Mouse (Mus musculus) forebrain, embryonic 15.5 days (tissue): ENCODE results near the gene Spindoc. TPM values are rescaled to one million over a fixed set of nuclear protein-coding genes. Genes with fewer than 3 reads are reported as not detected.
A peak's percentile ranks its signal among the peaks of the same experiment; 100 is the strongest.
"Not testable (repeated sequence)": the region's sequence is repeated elsewhere in the genome, so short reads cannot be mapped to it uniquely, and the experiment has no call there.

Experiments used
- ATAC-seq: fragments of 200-750 bp; cut with Nextera tagmentation; replicated peaks from 2 replicates; pipeline ENCODE4 v1.8.0; 2017; ENCODE audit warnings: mild to moderate bottlenecking, moderate TSS enrichment, moderate library complexity
- H3K27ac ChIP-seq: fragments of 300-500 bp; sonication (generic); replicated peaks from 2 replicates; pipeline ENCODE4 v1.5.1; 2015; ENCODE audit warnings: mild to moderate bottlenecking, inconsistent platforms
- H3K27me3 ChIP-seq: fragments of 300-500 bp; sonication (generic); 2 replicates; pipeline ENCODE4 v1.6.1; 2015; ENCODE audit warnings: inconsistent platforms
- H3K36me3 ChIP-seq: fragments of 300-500 bp; sonication (generic); 2 replicates; pipeline ENCODE4 v1.6.1; 2015; ENCODE audit warnings: mild to moderate bottlenecking, inconsistent platforms
- H3K4me1 ChIP-seq: fragments of 300-500 bp; sonication (generic); 2 replicates; pipeline ENCODE4 v1.6.1; 2015; ENCODE audit warnings: inconsistent platforms
- H3K4me2 ChIP-seq: fragments of 300-500 bp; sonication (generic); replicated peaks from 2 replicates; pipeline ENCODE4 v1.6.1; 2015; ENCODE audit warnings: mild to moderate bottlenecking, inconsistent platforms
- H3K4me3 ChIP-seq: fragments of 300-500 bp; sonication (generic); 2 replicates; pipeline ENCODE4 v1.5.1; 2015; ENCODE audit warnings: mild to moderate bottlenecking, inconsistent platforms
- H3K9ac ChIP-seq: fragments of 300-500 bp; sonication (generic); replicated peaks from 2 replicates; pipeline ENCODE4 v1.6.1; 2015; ENCODE audit warnings: mild to moderate bottlenecking, inconsistent platforms
- H3K9me3 ChIP-seq: fragments of 300-500 bp; sonication (generic); 2 replicates; pipeline ENCODE4 v1.6.1; 2016; ENCODE audit warnings: inconsistent platforms
- WGBS: fragments of 180-500 bp; shearing (Covaris S2); methylation state at CpG from one replicate; pipeline ENCODE4 v1.1.7; 2015; ENCODE audit warnings: mixed read lengths; 5-methylcytosine and 5-hydroxymethylcytosine counted together
- polyA plus RNA-seq: library from polyadenylated mRNA; unstranded; fragments of >200 nt; fragmentation: Nextera tagmentation; extraction: Ambion mirVana; gene quantifications from 2 replicates; pipeline ENCODE4 v1.2.1, GENCODE M21; 2015

Gene Spindoc
- polyA plus RNA-seq, 1 experiment from 2014 or later, result 43.9 TPM

GRCm38 (mm10) chr19:7419134-7419533 lies 36.3 kb upstream of the Spindoc start:
- no peaks in the 10 kb centered on the region for H3K27me3 ChIP-seq
- no peak for ATAC-seq
- H3K4me3 ChIP-seq, result peak overlapping the region; percentile 73
- peak overlapping the region; percentile 89 for H3K9ac ChIP-seq
- 18% methylated on average over 6 of the region's 6 CpGs for WGBS
- H3K4me1 ChIP-seq, result peaks cover 64% of the 10 kb centered on the region
- peak overlapping the region; percentile 98 for H3K27ac ChIP-seq
- H3K36me3 ChIP-seq, result 0 out of 2 replicates have a peak, but pooled peaks cover 6% of the 10 kb centered on the region
- H3K4me2 ChIP-seq, result peak overlapping the region; percentile 76
- no peaks in the 10 kb centered on the region for H3K9me3 ChIP-seq

- no peaks in the 10 kb centered on the region for H3K9me3 ChIP-seq
- H3K4me1 ChIP-seq, result peaks cover 54% of the 10 kb centered on the region
- peak overlapping the region; percentile 89 for H3K9ac ChIP-seq
- H3K27me3 ChIP-seq, result no peaks in the 10 kb centered on the region
- peak overlapping the region; percentile 73 for H3K4me3 ChIP-seq
- ATAC-seq, result peak; percentile 65
- H3K36me3 ChIP-seq, result 0 out of 2 replicates have a peak, but pooled peaks cover 6% of the 10 kb centered on the region
- H3K4me2 ChIP-seq, result peak overlapping the region; percentile 76
- under 1% methylated on average over 53 of the region's 59 CpGs for WGBS
- peak overlapping the region; percentile 98 for H3K27ac ChIP-seq
These were observed 35.4 kb upstream of the Spindoc start for GRCm38 (mm10) chr19:7417911-7418849.

- H3K27ac ChIP-seq, result peak within 1 kb of the TSS; percentile 98
- H3K4me3 ChIP-seq, result peak within 1 kb of the TSS; percentile 73
- H3K27me3 ChIP-seq, result no peaks in the 10 kb centered on the region
- no peaks in the 10 kb centered on the region for H3K9me3 ChIP-seq
- H3K4me2 ChIP-seq, result peak within 1 kb of the TSS; percentile 84
- WGBS, result under 1% methylated on average over 107 of the region's 107 CpGs
- peak within 1 kb of the TSS; percentile 89 for H3K9ac ChIP-seq
- H3K4me1 ChIP-seq, result peaks cover 43% of the 10 kb centered on the region
- ATAC-seq, result peak; percentile 59
- 0 out of 2 replicates have a peak, but pooled peaks cover 3% of the 10 kb centered on the region for H3K36me3 ChIP-seq
These were observed 34.3 kb upstream of the Spindoc start, which contains the start of gene 2700081O15Rik for GRCm38 (mm10) chr19:7416834-7417735. Gene 2700081O15Rik (plus strand): TSS chr19:7417625.

- peaks cover 34% of the 10 kb centered on the region for H3K4me1 ChIP-seq
- no peaks in the 10 kb centered on the region for H3K27me3 ChIP-seq
- peak overlapping the region; percentile 89 for H3K9ac ChIP-seq
- 0 out of 2 replicates have a peak, but pooled peaks cover 3% of the 10 kb centered on the region for H3K36me3 ChIP-seq
- peak overlapping the region; percentile 84 for H3K4me2 ChIP-seq
- H3K9me3 ChIP-seq, result no peaks in the 10 kb centered on the region
- ATAC-seq, result no peak
- peak overlapping the region; percentile 98 for H3K27ac ChIP-seq
- H3K4me3 ChIP-seq, result peak overlapping the region; percentile 73
- 37% methylated on average over 22 of the region's 22 CpGs for WGBS
These were observed 33.4 kb upstream of the Spindoc start for GRCm38 (mm10) chr19:7415916-7416833.

- H3K4me3 ChIP-seq, result no peak overlapping the region
- no peak overlapping the region for H3K9ac ChIP-seq
- ATAC-seq, result no peak
- no peaks in the 10 kb centered on the region for H3K36me3 ChIP-seq
- H3K9me3 ChIP-seq, result no peaks in the 10 kb centered on the region
- WGBS, result 57% methylated on average over 2 of the region's 2 CpGs
- no peaks in the 10 kb centered on the region for H3K27me3 ChIP-seq
- H3K4me1 ChIP-seq, result peaks cover 11% of the 10 kb centered on the region
- H3K4me2 ChIP-seq, result no peak overlapping the region
- H3K27ac ChIP-seq, result no peak overlapping the region
These were observed 29.6 kb upstream of the Spindoc start for GRCm38 (mm10) chr19:7412361-7412760.

GRCm38 (mm10) chr19:7404623-7405229 lies 21.9 kb upstream of the Spindoc start:
- no peak overlapping the region for H3K9ac ChIP-seq
- H3K27me3 ChIP-seq, result 0 out of 2 replicates have a peak, but pooled peaks cover 2% of the 10 kb centered on the region
- no peaks in the 10 kb centered on the region for H3K36me3 ChIP-seq
- no peak overlapping the region for H3K4me3 ChIP-seq
- no peak overlapping the region for H3K4me2 ChIP-seq
- ATAC-seq, result no peak
- peaks cover 4% of the 10 kb centered on the region; the same call in 1 of the 2 replicates for H3K4me1 ChIP-seq
- H3K9me3 ChIP-seq, result no peaks in the 10 kb centered on the region
- 67% methylated on average over 9 of the region's 9 CpGs for WGBS
- H3K27ac ChIP-seq, result no peak overlapping the region

GRCm38 (mm10) chr19:7400635-7401034 lies 17.8 kb upstream of the Spindoc start:
- Histone ChIP-seq H3K9ac (no peak overlapping the region), H3K4me3 (no peak overlapping the region), H3K9me3 (no peaks in the 10 kb centered on the region), H3K27me3 (0 out of 2 replicates have a peak, but pooled peaks cover 2% of the 10 kb centered on the region), H3K36me3 (no peaks in the 10 kb centered on the region), H3K4me2 (no peak overlapping the region), H3K4me1 (peaks cover 4% of the 10 kb centered on the region; the same call in 1 of the 2 replicates), H3K27ac (no peak overlapping the region)
- 75% methylated on average over 11 of the region's 11 CpGs for WGBS
- no peak for ATAC-seq

- H3K4me1 ChIP-seq, H3K27ac ChIP-seq, H3K9me3 ChIP-seq, H3K36me3 ChIP-seq, H3K9ac ChIP-seq, H3K27me3 ChIP-seq, H3K4me2 ChIP-seq, ATAC-seq, H3K4me3 ChIP-seq: not testable (repeated sequence)
- WGBS, result 32% methylated on average over 24 of the region's 24 CpGs
These were observed 16.1 kb upstream of the Spindoc start for GRCm38 (mm10) chr19:7398898-7399297.

GRCm38 (mm10) chr19:7396867-7397826 lies 14.4 kb upstream of the Spindoc start:
- not testable (repeated sequence) for H3K36me3 ChIP-seq, H3K4me3 ChIP-seq, H3K4me1 ChIP-seq, ATAC-seq, H3K9ac ChIP-seq, H3K4me2 ChIP-seq, H3K27ac ChIP-seq, H3K27me3 ChIP-seq, H3K9me3 ChIP-seq
- 77% methylated on average over 10 of the region's 10 CpGs for WGBS

- 90% methylated on average over 6 of the region's 6 CpGs for WGBS
- Histone ChIP-seq H3K4me2 (no peak overlapping the region), H3K4me1 (peaks cover 13% of the 10 kb centered on the region), H3K9ac (no peak overlapping the region), H3K36me3 (no peaks in the 10 kb centered on the region), H3K27ac (no peak overlapping the region), H3K9me3 (no peaks in the 10 kb centered on the region), H3K4me3 (no peak overlapping the region), H3K27me3 (no peaks in the 10 kb centered on the region)
- no peak for ATAC-seq
These were observed 5.7 kb upstream of the Spindoc start for GRCm38 (mm10) chr19:7388488-7388887.
